Mouse (Mus musculus) testis, adult 2 months (tissue): ENCODE data around the gene Tmem164.

ENCODE experiments used
- CTCF ChIP-seq: fragments of 200-500 bp; IDR thresholded peaks from 2 replicates; pipeline ENCODE4 v1.5.1; 2012; ENCODE audit warnings: low read depth, mild to moderate bottlenecking, inconsistent platforms, low read length, moderate library complexity; ENCODE audit not compliant: control insufficient read depth, insufficient read depth, insufficient replicate concordance
- POLR2A ChIP-seq: fragments of 200-500 bp; IDR thresholded peaks from 2 replicates; pipeline ENCODE4 v1.6.1; 2012; ENCODE audit warnings: low read depth, mild to moderate bottlenecking, inconsistent platforms, low read length, moderate library complexity; ENCODE audit not compliant: control insufficient read depth

- no peak for TF ChIP-seq POLR2A
- TF ChIP-seq CTCF: no peak
Observed at GRCm38 (mm10) chrX:142684674-142685073, 3.5 kb downstream of the Tmem164 start.
